Mouse (Mus musculus) stomach, postnatal 0 days (tissue): Measurements from ENCODE around the gene Lsm7.

Experiments used
- CTCF ChIP-seq: IDR thresholded peaks from 2 replicates; pipeline ENCODE4 v1.5.1; 2016; ENCODE audit warnings: antibody characterized with exemption, low read depth, mild to moderate bottlenecking, moderate library complexity
- EP300 ChIP-seq: optimal IDR thresholded peaks from 2 replicates; pipeline ENCODE3; 2016; ENCODE audit warnings: antibody characterized with exemption

DNA sequence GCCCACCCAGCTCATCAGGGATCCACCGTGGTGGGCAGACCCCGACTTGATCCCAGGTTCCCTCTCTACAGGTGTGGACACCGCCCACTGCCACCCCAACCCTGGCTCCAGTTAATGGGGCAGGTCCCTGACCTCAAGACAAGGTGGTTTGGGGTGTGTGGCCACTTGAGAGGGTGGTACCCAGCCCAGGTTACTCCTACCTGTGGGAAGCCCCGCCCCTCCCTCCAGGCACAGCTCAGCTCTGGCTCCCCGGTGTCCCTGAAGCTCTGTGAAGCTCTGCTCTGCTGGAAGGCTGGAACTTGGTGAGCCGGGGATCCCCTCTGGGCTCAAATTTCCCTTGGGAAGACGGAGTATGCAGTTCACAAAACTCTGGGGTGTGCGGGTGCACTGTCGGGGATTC is 16.6 kb upstream of the Lsm7 start, which contains the start of gene Tmprss9:
- TF ChIP-seq CTCF (no peak), EP300 (no peak)
